Mouse (Mus musculus) embryo, embryonic 11.5 days (tissue): ENCODE measurements at regions not wholly inside any gene's neighbourhood (a gene's known extent, or its start where the extent isn't known, plus 50 kb on each side); places are given as distances from the start of the nearest gene placed in this dataset.

Source experiments
- DNase-seq: peaks from one replicate; pipeline ENCODE4 v3.0.0-alpha.2; 2012; ENCODE audit warnings: low read depth, low spot score

DNA sequence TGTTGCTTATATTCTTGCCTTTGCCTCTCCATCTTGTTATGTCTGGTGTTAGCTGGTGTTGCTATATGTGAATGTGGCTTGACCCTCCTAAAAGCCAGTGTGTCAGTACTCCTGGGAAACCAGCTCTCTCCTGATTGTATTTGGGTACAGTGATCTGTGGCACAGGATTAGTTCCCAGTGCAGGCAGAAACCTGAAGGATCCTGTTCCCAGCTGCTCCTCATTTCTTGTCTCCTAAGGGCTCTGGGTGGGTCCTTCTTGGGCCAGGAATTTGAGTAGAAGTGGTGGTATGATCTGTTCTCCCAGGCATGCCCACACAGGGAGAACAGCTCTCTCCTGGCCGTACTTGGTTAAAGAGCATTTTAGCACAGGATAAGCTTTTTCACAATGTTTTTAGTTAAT, 286.2 kb upstream of the Cypt12 start:
- no peak for DNase-seq

DNA sequence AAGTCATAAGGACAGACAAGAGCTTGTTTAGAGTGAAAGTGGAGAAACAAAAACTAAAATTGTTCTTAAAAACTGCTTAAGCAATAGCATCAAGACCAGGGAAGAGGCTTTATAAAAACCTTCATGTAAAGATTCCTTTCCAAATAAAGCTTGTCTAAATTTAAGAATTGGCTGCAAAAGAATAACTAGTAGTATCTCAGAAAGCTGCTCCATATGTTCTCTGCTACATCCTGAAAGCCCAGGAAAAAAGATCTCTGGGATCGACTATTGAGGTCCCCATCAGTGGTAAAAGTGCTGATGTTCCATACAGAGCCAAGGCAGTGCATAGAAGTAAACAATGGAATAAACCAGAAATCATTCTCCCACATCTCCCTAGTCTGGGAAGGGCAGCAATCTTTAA, 281.2 kb upstream of the Cypt12 start:
- DNase-seq: no peak

DNA sequence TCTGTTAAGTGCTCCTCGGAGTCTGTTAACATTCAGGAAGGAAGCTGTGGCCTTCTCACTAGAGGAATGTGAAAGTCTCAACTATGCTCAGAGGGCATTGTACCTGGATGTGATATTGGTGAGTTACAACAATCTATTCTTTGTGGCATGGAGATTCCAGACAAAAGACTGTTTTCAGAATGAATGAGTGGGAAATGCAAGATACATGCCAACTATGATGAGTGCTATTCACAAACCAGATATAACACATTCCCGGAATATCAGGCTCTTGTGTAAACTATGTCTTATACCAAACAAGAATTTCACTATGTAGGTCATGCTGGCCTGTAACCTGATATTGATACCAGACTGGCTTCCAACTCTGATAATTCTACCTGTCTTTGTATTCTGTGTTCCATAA, 279.4 kb upstream of the Cypt12 start:
- DNase-seq: no peak
